Mouse (Mus musculus): ENCODE data around the gene Agap3.

The Agap3 gene

GRCm38 (mm10) chr5:24433993-24434392 is 18.0 kb upstream of the Agap3 start:
- no peak for DNase-seq

GRCm38 (mm10) chr5:24441187-24441586 is 10.8 kb upstream of the Agap3 start:
- DNase-seq = no peak

GRCm38 (mm10) chr5:24442029-24442428 is 9.9 kb upstream of the Agap3 start:
- DNase-seq = no peak

GRCm38 (mm10) chr5:24443204-24443603 is 8.8 kb upstream of the Agap3 start:
- no peak for DNase-seq

GRCm38 (mm10) chr5:24443927-24444326 is 8.1 kb upstream of the Agap3 start:
- DNase-seq = no peak

GRCm38 (mm10) chr5:24444746-24445427 is 7.1 kb upstream of the Agap3 start, which contains the start of gene Fastk:
Fastk (minus strand) TSS chr5:24445287.
- DNase-seq = peak; percentile 94

GRCm38 (mm10) chr5:24445428-24446080 is 6.4 kb upstream of the Agap3 start:
- DNase-seq = no peak

- DNase-seq = no peak
Measured at GRCm38 (mm10) chr5:24446630-24447029, 5.3 kb upstream of the Agap3 start.

GRCm38 (mm10) chr5:24447624-24448298 is 4.2 kb upstream of the Agap3 start, which contains the start of gene Tmub1:
Tmub1 (minus strand) TSS chr5:24447854.
- peak; percentile 83 for DNase-seq

- peak; percentile 89 for DNase-seq
Measured at GRCm38 (mm10) chr5:24451264-24452029, 530 bp upstream of the Agap3 start.

- DNase-seq = no peak
Measured at GRCm38 (mm10) chr5:24452691-24453233, 785 bp downstream of the Agap3 start.

- peak; percentile 32 for DNase-seq
Measured at GRCm38 (mm10) chr5:24453283-24453984, 1.5 kb downstream of the Agap3 start.

- no peak for DNase-seq
Measured at GRCm38 (mm10) chr5:24453985-24454303, 2.0 kb downstream of the Agap3 start.

GRCm38 (mm10) chr5:24455076-24455475 is 3.1 kb downstream of the Agap3 start:
- DNase-seq = no peak

- no peak for DNase-seq
Measured at GRCm38 (mm10) chr5:24455613-24456012, 3.6 kb downstream of the Agap3 start.

- no peak for DNase-seq
Measured at GRCm38 (mm10) chr5:24466762-24467161, 14.8 kb downstream of the Agap3 start.

- peak; percentile 58 for DNase-seq
Measured at GRCm38 (mm10) chr5:24470600-24470999, 18.6 kb downstream of the Agap3 start.

GRCm38 (mm10) chr5:24472884-24473619 is 21.1 kb downstream of the Agap3 start:
- DNase-seq = no peak

GRCm38 (mm10) chr5:24474025-24474722 is 22.2 kb downstream of the Agap3 start:
- DNase-seq = no peak

- peak; percentile 62 for DNase-seq
Measured at GRCm38 (mm10) chr5:24474723-24475261, 22.8 kb downstream of the Agap3 start.
